In the genomic region with DNA sequence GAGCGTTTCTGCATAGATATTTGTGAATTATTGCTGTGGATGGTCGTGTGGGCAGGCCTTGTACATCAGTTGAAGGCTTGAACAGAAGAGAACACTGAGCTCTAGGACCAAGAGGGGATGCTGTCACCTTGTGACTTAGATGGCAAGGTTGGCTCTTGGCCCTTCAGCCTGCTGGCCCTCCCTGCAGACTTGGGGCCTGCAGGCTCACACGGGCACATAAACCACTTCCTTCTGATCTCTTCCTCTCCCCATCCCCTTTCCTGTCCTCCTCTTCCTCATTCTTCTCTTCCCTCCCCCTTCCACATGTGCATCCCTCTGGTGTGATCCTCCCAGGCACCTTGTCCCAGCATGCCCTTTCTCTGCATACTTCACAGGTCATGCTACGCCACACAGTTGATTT, we compare ENCODE assay signal across 24 mouse cellular contexts.
DNase-seq lines count a peak whose midpoint lies in the region; ATAC-seq and TF ChIP-seq lines count a peak whose summit lies in the region.
"Had no signal": no experiment of that assay in that cellular context is flagged by ENCODE, and none has a peak within 500 bp of the region (broad histone marks: within the 10 kb centered on the region; RNA-seq: fewer than 3 reads in every experiment).

No protein-coding gene starts in this region.

- TF ChIP-seq CTCF in bone marrow, adult 2 months (IDR thresholded peaks at IDR 0.05; ENCODE audit: control insufficient read depth, insufficient read depth, low read length) = no peak

- no peak for ATAC-seq in hindbrain, embryonic 12.5 days (ENCODE audit: low FRiP score)
- no peak for ATAC-seq in hindbrain, embryonic 14.5 days (ENCODE audit: low FRiP score)
- peak; percentile 60 for ATAC-seq in megakaryocyte, adult 5-6 weeks (ENCODE audit: poor library complexity, severe bottlenecking)
- 0 out of 2 replicates have a peak, but pooled peaks have one; percentile 45 for ATAC-seq in neural tube, embryonic 15.5 days (ENCODE audit: low FRiP score)
- ATAC-seq: activated CD4-positive, CD25-positive, alpha-beta regulatory T cell, adult 4 months; forebrain, embryonic 16.5 days; inflammation-experienced regulatory T-cells, adult 6 months; intestine, postnatal 0 days; Patski had no signal

- no peaks in the 10 kb centered on the region for H3K9me3 ChIP-seq in hindbrain, embryonic 12.5 days (replicated peaks)
- H3K9me3 ChIP-seq in hindbrain, embryonic 14.5 days (ENCODE audit: control insufficient read depth, low read length) = no peaks in the 10 kb centered on the region
- no peaks in the 10 kb centered on the region for H3K9me3 ChIP-seq in neural tube, embryonic 15.5 days (replicated peaks)
- no peaks in the 10 kb centered on the region for H3K9me3 ChIP-seq in forebrain, embryonic 10.5 days
- H3K9me3 ChIP-seq: embryonic facial prominence, embryonic 15.5 days; heart, embryonic 15.5 days; hindbrain, embryonic 13.5 days had no signal

- H3K4me2 ChIP-seq in hindbrain, embryonic 12.5 days (replicated peaks) = no peak overlapping the region
- H3K4me2 ChIP-seq in hindbrain, embryonic 14.5 days (replicated peaks) = no peak overlapping the region
- H3K4me2 ChIP-seq in neural tube, embryonic 15.5 days = no peak overlapping the region
- H3K4me2 ChIP-seq: embryonic facial prominence, embryonic 15.5 days; heart, embryonic 11.5 days; heart, embryonic 15.5 days; hindbrain, embryonic 13.5 days had no signal

- WGBS in hindbrain, embryonic 12.5 days = 81% methylated on average over 4 of the region's 4 CpGs
- 84% methylated on average over 4 of the region's 4 CpGs for WGBS in hindbrain, embryonic 14.5 days
- 41% methylated on average over 4 of the region's 4 CpGs for WGBS in bone marrow, adult 2 months
- WGBS in neural tube, embryonic 15.5 days = 74% methylated on average over 4 of the region's 4 CpGs
- 87% methylated on average over 4 of the region's 4 CpGs for WGBS in forebrain, embryonic 10.5 days

- 0 out of 2 replicates have a peak overlapping the region, but pooled peaks have one; percentile 2 for H3K27ac ChIP-seq in hindbrain, embryonic 12.5 days
- no peak overlapping the region for H3K27ac ChIP-seq in hindbrain, embryonic 14.5 days
- H3K27ac ChIP-seq in bone marrow, adult 2 months (ENCODE audit: control insufficient read depth, insufficient read depth, low read depth, low read length, poor library complexity) = peak overlapping the region; percentile 22; the same call in 1 of the 2 replicates
- H3K27ac ChIP-seq in neural tube, embryonic 15.5 days (replicated peaks) = no peak overlapping the region
- H3K27ac ChIP-seq in forebrain, embryonic 10.5 days = no peak overlapping the region
- H3K27ac ChIP-seq: embryonic facial prominence, embryonic 15.5 days; heart, adult 2 months; heart, embryonic 15.5 days; hindbrain, embryonic 13.5 days had no signal

- 0 out of 2 replicates have a peak, but pooled peaks cover 6% of the 10 kb centered on the region for H3K4me1 ChIP-seq in hindbrain, embryonic 12.5 days
- 0 out of 2 replicates have a peak, but pooled peaks cover 3% of the 10 kb centered on the region for H3K4me1 ChIP-seq in hindbrain, embryonic 14.5 days (replicated peaks; ENCODE audit: control insufficient read depth, insufficient read depth, low read length)
- H3K4me1 ChIP-seq in bone marrow, adult 2 months (ENCODE audit: control insufficient read depth, insufficient read depth, low read length) = peaks cover 5% of the 10 kb centered on the region; the same call in 1 of the 2 replicates
- H3K4me1 ChIP-seq in neural tube, embryonic 15.5 days = 0 out of 2 replicates have a peak, but pooled peaks cover 3% of the 10 kb centered on the region
- H3K4me1 ChIP-seq in forebrain, embryonic 10.5 days = peaks cover 10% of the 10 kb centered on the region

- DNase-seq in hindbrain, embryonic 14.5 days (ENCODE audit: low spot score) = no peak
- no peak for DNase-seq in forebrain, embryonic 10.5 days (ENCODE audit: extremely low spot score, low spot score)
- DNase-seq in cerebellum, adult 18-20 months = no peak
- DNase-seq: cerebellum, adult 2 months; cerebellum, postnatal 10 days; embryo, embryonic 11 days; gastrocnemius, postnatal 10 days; heart, adult 2 months; heart, postnatal 14 days had no signal

- H3K9ac ChIP-seq in hindbrain, embryonic 12.5 days = no peak overlapping the region
- no peak overlapping the region for H3K9ac ChIP-seq in hindbrain, embryonic 14.5 days
- no peak overlapping the region for H3K9ac ChIP-seq in neural tube, embryonic 15.5 days (replicated peaks)
- H3K9ac ChIP-seq: embryonic facial prominence, embryonic 15.5 days; heart, embryonic 15.5 days; hindbrain, embryonic 13.5 days had no signal

- H3K36me3 ChIP-seq in hindbrain, embryonic 12.5 days = no peaks in the 10 kb centered on the region
- H3K36me3 ChIP-seq in hindbrain, embryonic 14.5 days (replicated peaks; ENCODE audit: control insufficient read depth, insufficient read depth) = no peaks in the 10 kb centered on the region
- no peaks in the 10 kb centered on the region for H3K36me3 ChIP-seq in neural tube, embryonic 15.5 days
- H3K36me3 ChIP-seq in forebrain, embryonic 10.5 days (replicated peaks) = peaks cover 19% of the 10 kb centered on the region
- H3K36me3 ChIP-seq: heart, embryonic 15.5 days; hindbrain, embryonic 13.5 days had no signal

- no peak for TF ChIP-seq POLR2A in bone marrow, adult 2 months (IDR thresholded peaks at IDR 0.05; ENCODE audit: borderline replicate concordance, control insufficient read depth, low read depth, low read length)

- H3K4me3 ChIP-seq in hindbrain, embryonic 12.5 days = no peak overlapping the region
- H3K4me3 ChIP-seq in hindbrain, embryonic 14.5 days (replicated peaks; ENCODE audit: low read length) = no peak overlapping the region
- H3K4me3 ChIP-seq in bone marrow, adult 2 months (replicated peaks; ENCODE audit: control insufficient read depth, low read depth, low read length) = no peak overlapping the region
- no peak overlapping the region for H3K4me3 ChIP-seq in neural tube, embryonic 15.5 days (replicated peaks)
- H3K4me3 ChIP-seq in forebrain, embryonic 10.5 days = no peak overlapping the region
- H3K4me3 ChIP-seq: embryonic facial prominence, embryonic 15.5 days; erythroblast, embryonic 14.5 days; heart, adult 2 months; heart, embryonic 15.5 days; hindbrain, embryonic 13.5 days had no signal

- no peaks in the 10 kb centered on the region for H3K27me3 ChIP-seq in hindbrain, embryonic 12.5 days
- H3K27me3 ChIP-seq in hindbrain, embryonic 14.5 days (ENCODE audit: control insufficient read depth, insufficient read depth, low read length) = no peaks in the 10 kb centered on the region
- H3K27me3 ChIP-seq in neural tube, embryonic 15.5 days (replicated peaks) = no peaks in the 10 kb centered on the region
- no peaks in the 10 kb centered on the region for H3K27me3 ChIP-seq in forebrain, embryonic 10.5 days (ENCODE audit: poor library complexity, severe bottlenecking)
- H3K27me3 ChIP-seq: CH12.LX; embryonic facial prominence, embryonic 15.5 days; heart, embryonic 15.5 days; hindbrain, embryonic 13.5 days; Patski had no signal

Comparison
In these comparisons a context has a peak if more than half of its experiments do, and no peak if none do; other contexts are left out.
1. H3K27ac ChIP-seq: peak in hindbrain, embryonic 12.5 days (single experiment) and bone marrow, adult 2 months (single experiment); none in hindbrain, embryonic 14.5 days (single experiment), neural tube, embryonic 15.5 days (single experiment) and forebrain, embryonic 10.5 days (single experiment).
2. ATAC-seq: peak in megakaryocyte, adult 5-6 weeks (single experiment) and neural tube, embryonic 15.5 days (single experiment); none in hindbrain, embryonic 12.5 days (single experiment) and hindbrain, embryonic 14.5 days (single experiment).